Mouse (Mus musculus) E14TG2a.4 (cell line): ENCODE data around the gene Pycr1.

Experiments used
- H3K27me3 ChIP-seq: 2 replicates; pipeline ENCODE4 v1.6.1; 2014; ENCODE audit warnings: low read length, control low read depth; ENCODE audit not compliant: insufficient read depth
- H3K36me3 ChIP-seq: 2 replicates; pipeline ENCODE4 v1.6.1; 2014; ENCODE audit warnings: low read length, control low read depth; ENCODE audit not compliant: insufficient read depth
- H3K4me1 ChIP-seq: replicated peaks from 2 replicates; pipeline ENCODE4 v1.6.1; 2014; ENCODE audit warnings: low read depth, low read length, control low read depth
- H3K4me3 ChIP-seq: replicated peaks from 2 replicates; pipeline ENCODE4 v1.5.1; 2014; ENCODE audit warnings: mild to moderate bottlenecking, low read length
- H3K9me3 ChIP-seq: 2 replicates; pipeline ENCODE4 v1.6.1; 2014; ENCODE audit warnings: low read length, control low read depth
- CTCF ChIP-seq: conservative IDR thresholded peaks from 2 replicates; pipeline ENCODE4 v1.5.1; 2014; ENCODE audit warnings: low read length
- NANOG ChIP-seq: IDR thresholded peaks from 2 replicates; pipeline ENCODE4 v1.6.1; 2014; ENCODE audit warnings: borderline replicate concordance, low read length, mixed read lengths
- POU5F1 ChIP-seq: IDR thresholded peaks from 2 replicates; pipeline ENCODE4 v1.6.1; 2014; ENCODE audit warnings: low read length, borderline replicate concordance

Gene Pycr1

GRCm38 (mm10) chr11:120630881-120631725, 12.5 kb downstream of the Pycr1 start:
- H3K36me3 ChIP-seq, result peaks cover 53% of the 10 kb centered on the region
- TF ChIP-seq POU5F1 (no peak), NANOG (no peak)
- peaks cover 88% of the 10 kb centered on the region for H3K4me1 ChIP-seq
- peak overlapping the region; percentile 95 for H3K4me3 ChIP-seq
- H3K27me3 ChIP-seq, result no peaks in the 10 kb centered on the region
- H3K9me3 ChIP-seq, result no peaks in the 10 kb centered on the region

- H3K4me1 ChIP-seq, result peaks cover 88% of the 10 kb centered on the region
- no peaks in the 10 kb centered on the region for H3K27me3 ChIP-seq
These were observed 13.1 kb downstream of the Pycr1 start for GRCm38 (mm10) chr11:120630401-120630871.

DNA sequence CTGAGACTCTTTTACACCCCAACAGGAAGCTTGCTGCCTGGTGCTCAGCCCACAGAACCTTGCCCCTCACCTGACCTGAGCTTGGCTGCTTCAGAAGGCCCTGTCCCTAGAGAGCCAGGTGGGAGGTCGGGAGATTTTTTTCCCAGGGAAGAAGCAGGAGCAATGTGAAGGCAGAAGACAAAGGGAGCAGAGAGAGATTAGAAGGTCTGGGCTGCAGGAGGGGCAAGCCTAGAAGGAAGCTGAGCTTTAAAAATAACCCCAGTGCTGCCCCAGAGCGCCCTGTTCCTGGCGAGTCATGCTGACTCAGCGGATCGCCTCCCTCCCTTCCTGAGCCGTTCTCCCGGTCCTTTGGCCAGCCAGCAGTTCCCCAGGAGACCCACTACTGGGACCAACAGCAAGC, 13.7 kb downstream of the Pycr1 start:
- Histone ChIP-seq H3K36me3 (peaks cover 57% of the 10 kb centered on the region), H3K4me3 (peak overlapping the region; percentile 95), H3K27me3 (no peaks in the 10 kb centered on the region), H3K9me3 (no peaks in the 10 kb centered on the region), H3K4me1 (peaks cover 88% of the 10 kb centered on the region)
- TF ChIP-seq CTCF, result no peak
- TF ChIP-seq POU5F1, result no peak
- TF ChIP-seq NANOG, result no peak

More at GRCm38 (mm10) chr11:120630401-120630871, 13.1 kb downstream of the Pycr1 start:
- Histone ChIP-seq H3K4me3 (peak overlapping the region; percentile 95), H3K36me3 (peaks cover 54% of the 10 kb centered on the region), H3K9me3 (no peaks in the 10 kb centered on the region)
- TF ChIP-seq POU5F1 (no peak), NANOG (no peak), CTCF (no peak)

DNA sequence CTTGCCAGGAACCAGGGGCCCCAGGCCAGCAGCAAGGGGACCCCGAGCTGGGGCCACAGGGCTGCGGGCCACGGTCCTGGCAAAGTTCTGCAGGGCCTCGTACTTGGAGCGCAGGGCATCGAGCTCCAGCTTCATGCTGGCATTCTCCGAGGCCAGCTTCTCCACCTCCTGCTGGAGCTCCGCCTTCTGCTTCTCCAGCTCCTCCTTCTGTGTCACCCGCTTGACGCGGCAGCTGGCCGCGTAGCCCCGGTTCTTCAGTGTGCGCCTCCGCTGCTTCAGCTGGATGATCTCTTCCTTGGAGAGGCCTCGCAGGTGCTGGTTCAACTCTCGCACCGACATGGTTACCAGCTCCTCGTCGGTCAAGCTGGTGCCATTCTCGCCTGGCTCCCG, 14.2 kb downstream of the Pycr1 start:
- Histone ChIP-seq H3K9me3 (no peaks in the 10 kb centered on the region), H3K4me3 (peak overlapping the region; percentile 95)

GRCm38 (mm10) chr11:120628601-120629340, 14.8 kb downstream of the Pycr1 start:
- Histone ChIP-seq H3K27me3 (no peaks in the 10 kb centered on the region), H3K4me1 (peaks cover 82% of the 10 kb centered on the region), H3K36me3 (peaks cover 57% of the 10 kb centered on the region), H3K9me3 (no peaks in the 10 kb centered on the region), H3K4me3 (peak overlapping the region; percentile 95)
- TF ChIP-seq POU5F1 (no peak), NANOG (no peak), CTCF (no peak)

More for the DNA sequence above, 14.2 kb downstream of the Pycr1 start:
- Histone ChIP-seq H3K27me3 (no peaks in the 10 kb centered on the region), H3K36me3 (peaks cover 57% of the 10 kb centered on the region), H3K4me1 (peaks cover 82% of the 10 kb centered on the region)
- TF ChIP-seq CTCF (no peak), NANOG (no peak), POU5F1 (no peak)

- H3K4me3 ChIP-seq, result peak overlapping the region; percentile 37
- H3K9me3 ChIP-seq, result no peaks in the 10 kb centered on the region
- H3K27me3 ChIP-seq, result no peaks in the 10 kb centered on the region
- H3K4me1 ChIP-seq, result peaks cover 86% of the 10 kb centered on the region
- H3K36me3 ChIP-seq, result peaks cover 67% of the 10 kb centered on the region
- no peak for TF ChIP-seq CTCF
- no peak for TF ChIP-seq POU5F1
- no peak for TF ChIP-seq NANOG
These were observed 15.9 kb downstream of the Pycr1 start for GRCm38 (mm10) chr11:120627468-120628300.

DNA sequence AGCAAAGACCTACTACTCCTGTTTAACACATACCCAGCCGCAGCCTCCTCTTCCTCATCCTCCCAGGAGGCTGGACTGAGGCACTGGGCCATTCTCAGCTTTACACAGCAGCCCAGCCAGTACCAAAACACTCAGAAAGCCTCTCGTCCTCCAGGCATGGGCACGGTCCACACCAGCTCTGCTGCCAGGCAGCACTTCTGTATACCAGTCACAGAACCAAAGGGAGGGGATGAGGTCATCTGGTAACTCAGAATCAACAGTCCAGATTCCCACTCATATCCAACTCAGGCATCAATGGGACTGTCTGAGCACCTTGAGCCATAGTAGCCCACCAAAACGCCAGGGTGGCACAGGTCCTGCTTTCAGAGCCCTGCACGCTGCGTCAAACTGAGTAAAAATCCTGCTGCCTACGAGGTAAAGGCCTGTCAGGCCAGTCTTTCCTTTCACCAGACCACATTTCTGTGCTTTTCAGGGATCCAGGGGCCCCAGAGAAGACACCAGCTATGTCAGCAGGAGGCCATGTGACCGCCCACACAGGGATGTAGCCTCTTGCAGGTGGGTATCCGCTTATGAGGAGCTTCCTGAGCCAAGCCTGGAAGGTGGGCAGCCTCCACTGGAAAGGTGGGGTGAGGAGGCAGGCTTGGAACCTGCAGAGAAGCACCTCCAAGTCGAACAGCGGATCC, 16.6 kb downstream of the Pycr1 start:
- H3K4me3 ChIP-seq, result peak overlapping the region; percentile 37; the same call in 1 of the 2 replicates
- no peak for TF ChIP-seq POU5F1
- no peak for TF ChIP-seq NANOG
- TF ChIP-seq CTCF, result no peak

More for the DNA sequence above, 16.6 kb downstream of the Pycr1 start:
- H3K9me3 ChIP-seq, result no peaks in the 10 kb centered on the region
- H3K4me1 ChIP-seq, result peaks cover 85% of the 10 kb centered on the region
- no peaks in the 10 kb centered on the region for H3K27me3 ChIP-seq
- H3K36me3 ChIP-seq, result peaks cover 73% of the 10 kb centered on the region
